Mouse (Mus musculus): ENCODE measurements around the gene Fdxr.

DNA sequence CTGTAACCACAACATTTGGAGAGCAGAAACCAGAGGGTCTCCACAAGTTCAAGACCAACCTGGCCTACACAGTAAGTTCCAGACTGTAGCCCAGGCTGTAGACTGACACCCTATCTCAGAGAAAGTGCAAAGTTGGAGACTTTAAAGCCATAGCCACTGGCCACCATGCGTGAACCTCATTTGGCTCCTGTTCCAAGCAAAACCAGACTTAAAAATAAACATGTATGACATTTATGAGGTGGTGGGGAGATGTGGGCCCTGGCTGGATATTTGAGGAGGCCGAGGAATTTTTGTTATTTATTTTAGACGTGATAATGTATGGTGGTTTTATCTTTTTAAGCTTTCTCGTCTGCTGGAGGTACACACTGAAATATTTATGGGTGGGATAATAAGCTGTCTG is 17.7 kb downstream of the Fdxr start:
- TF ChIP-seq CTCF (IDR thresholded peaks at IDR 0.05; ENCODE audit: low read depth) (no peak), EP300 (IDR thresholded peaks at IDR 0.05; ENCODE audit: low read depth) (no peak)

All from liver, embryonic 14.5 days (tissue).